Mouse (Mus musculus): ENCODE results near the gene Rap2a. TPM values are rescaled to one million over a fixed set of nuclear protein-coding genes. Genes with fewer than 3 reads are reported as not detected.

Rap2a gene
- polyA plus RNA-seq, 1 experiment, result 33.2 TPM

- TF ChIP-seq CTCF (IDR thresholded peaks at IDR 0.05; ENCODE audit: low read depth, low read length), result no peak
- TF ChIP-seq POLR2A (IDR thresholded peaks at IDR 0.05; ENCODE audit: borderline replicate concordance, low read depth, low read length), result no peak
- H3K27ac ChIP-seq (ENCODE audit: insufficient read depth, low read depth, low read length), result no peak overlapping the region
- H3K4me3 ChIP-seq (ENCODE audit: insufficient read depth, low read length), result no peak overlapping the region
- peaks cover 10% of the 10 kb centered on the region for H3K4me1 ChIP-seq (ENCODE audit: control insufficient read depth, insufficient read depth, low read length)
These were observed 18.6 kb downstream of the Rap2a start for GRCm38 (mm10) chr14:120496827-120497226.

GRCm38 (mm10) chr14:120499096-120499495, 20.9 kb downstream of the Rap2a start:
- Histone ChIP-seq H3K4me3 (ENCODE audit: insufficient read depth, low read length) (no peak overlapping the region), H3K27ac (ENCODE audit: insufficient read depth, low read depth, low read length) (no peak overlapping the region), H3K4me1 (ENCODE audit: control insufficient read depth, insufficient read depth, low read length) (peaks cover 10% of the 10 kb centered on the region)
- TF ChIP-seq CTCF (IDR thresholded peaks at IDR 0.05; ENCODE audit: low read depth, low read length) (no peak), POLR2A (IDR thresholded peaks at IDR 0.05; ENCODE audit: borderline replicate concordance, low read depth, low read length) (no peak)

- Histone ChIP-seq H3K27ac (ENCODE audit: insufficient read depth, low read depth, low read length) (no peak overlapping the region), H3K4me1 (ENCODE audit: control insufficient read depth, insufficient read depth, low read length) (peaks cover 10% of the 10 kb centered on the region), H3K4me3 (ENCODE audit: insufficient read depth, low read length) (no peak overlapping the region)
- TF ChIP-seq CTCF (IDR thresholded peaks at IDR 0.05; ENCODE audit: low read depth, low read length), result no peak
- TF ChIP-seq POLR2A (IDR thresholded peaks at IDR 0.05; ENCODE audit: borderline replicate concordance, low read depth, low read length), result no peak
These were observed 21.4 kb downstream of the Rap2a start for GRCm38 (mm10) chr14:120499601-120500000.

GRCm38 (mm10) chr14:120500021-120500560, 21.8 kb downstream of the Rap2a start:
- H3K27ac ChIP-seq (ENCODE audit: insufficient read depth, low read depth, low read length), result no peak overlapping the region
- H3K4me1 ChIP-seq (ENCODE audit: control insufficient read depth, insufficient read depth, low read length), result peaks cover 10% of the 10 kb centered on the region
- H3K4me3 ChIP-seq (ENCODE audit: insufficient read depth, low read length), result no peak overlapping the region
- TF ChIP-seq CTCF (IDR thresholded peaks at IDR 0.05; ENCODE audit: low read depth, low read length) (no peak), POLR2A (IDR thresholded peaks at IDR 0.05; ENCODE audit: borderline replicate concordance, low read depth, low read length) (no peak)

- TF ChIP-seq POLR2A (IDR thresholded peaks at IDR 0.05; ENCODE audit: borderline replicate concordance, low read depth, low read length) (no peak), CTCF (IDR thresholded peaks at IDR 0.05; ENCODE audit: low read depth, low read length) (no peak)
- peaks cover 10% of the 10 kb centered on the region for H3K4me1 ChIP-seq (ENCODE audit: control insufficient read depth, insufficient read depth, low read length)
- no peak overlapping the region for H3K4me3 ChIP-seq (ENCODE audit: insufficient read depth, low read length)
- H3K27ac ChIP-seq (ENCODE audit: insufficient read depth, low read depth, low read length), result no peak overlapping the region
These were observed 22.5 kb downstream of the Rap2a start for GRCm38 (mm10) chr14:120500791-120501190.

GRCm38 (mm10) chr14:120503641-120504040, 25.4 kb downstream of the Rap2a start:
- H3K4me1 ChIP-seq (ENCODE audit: control insufficient read depth, insufficient read depth, low read length), result no peaks in the 10 kb centered on the region
- H3K27ac ChIP-seq (ENCODE audit: insufficient read depth, low read depth, low read length), result no peak overlapping the region
- no peak overlapping the region for H3K4me3 ChIP-seq (ENCODE audit: insufficient read depth, low read length)
- TF ChIP-seq POLR2A (IDR thresholded peaks at IDR 0.05; ENCODE audit: borderline replicate concordance, low read depth, low read length), result no peak
- TF ChIP-seq CTCF (IDR thresholded peaks at IDR 0.05; ENCODE audit: low read depth, low read length), result no peak

GRCm38 (mm10) chr14:120504423-120504822, 26.2 kb downstream of the Rap2a start:
- no peak overlapping the region for H3K4me3 ChIP-seq (ENCODE audit: insufficient read depth, low read length)
- TF ChIP-seq POLR2A (IDR thresholded peaks at IDR 0.05; ENCODE audit: borderline replicate concordance, low read depth, low read length), result no peak
- no peak for TF ChIP-seq CTCF (IDR thresholded peaks at IDR 0.05; ENCODE audit: low read depth, low read length)
- H3K27ac ChIP-seq (ENCODE audit: insufficient read depth, low read depth, low read length), result no peak overlapping the region
- no peaks in the 10 kb centered on the region for H3K4me1 ChIP-seq (ENCODE audit: control insufficient read depth, insufficient read depth, low read length)

- Histone ChIP-seq H3K27ac (ENCODE audit: insufficient read depth, low read depth, low read length) (no peak overlapping the region), H3K4me3 (ENCODE audit: insufficient read depth, low read length) (no peak overlapping the region), H3K4me1 (ENCODE audit: control insufficient read depth, insufficient read depth, low read length) (no peaks in the 10 kb centered on the region)
- no peak for TF ChIP-seq CTCF (IDR thresholded peaks at IDR 0.05; ENCODE audit: low read depth, low read length)
- no peak for TF ChIP-seq POLR2A (IDR thresholded peaks at IDR 0.05; ENCODE audit: borderline replicate concordance, low read depth, low read length)
These were observed 26.8 kb downstream of the Rap2a start for GRCm38 (mm10) chr14:120504928-120505461.

- Histone ChIP-seq H3K27ac (ENCODE audit: insufficient read depth, low read depth, low read length) (no peak overlapping the region), H3K4me3 (ENCODE audit: insufficient read depth, low read length) (no peak overlapping the region), H3K4me1 (ENCODE audit: control insufficient read depth, insufficient read depth, low read length) (no peaks in the 10 kb centered on the region)
- TF ChIP-seq CTCF (IDR thresholded peaks at IDR 0.05; ENCODE audit: low read depth, low read length) (no peak), POLR2A (IDR thresholded peaks at IDR 0.05; ENCODE audit: borderline replicate concordance, low read depth, low read length) (no peak)
These were observed 27.7 kb downstream of the Rap2a start for GRCm38 (mm10) chr14:120505918-120506317.

GRCm38 (mm10) chr14:120507516-120507915, 29.3 kb downstream of the Rap2a start:
- no peak overlapping the region for H3K27ac ChIP-seq (ENCODE audit: insufficient read depth, low read depth, low read length)
- no peaks in the 10 kb centered on the region for H3K4me1 ChIP-seq (ENCODE audit: control insufficient read depth, insufficient read depth, low read length)
- no peak overlapping the region for H3K4me3 ChIP-seq (ENCODE audit: insufficient read depth, low read length)
- no peak for TF ChIP-seq POLR2A (IDR thresholded peaks at IDR 0.05; ENCODE audit: borderline replicate concordance, low read depth, low read length)
- no peak for TF ChIP-seq CTCF (IDR thresholded peaks at IDR 0.05; ENCODE audit: low read depth, low read length)
